Mouse (Mus musculus): ENCODE measurements around the gene Gm14214.

DNA sequence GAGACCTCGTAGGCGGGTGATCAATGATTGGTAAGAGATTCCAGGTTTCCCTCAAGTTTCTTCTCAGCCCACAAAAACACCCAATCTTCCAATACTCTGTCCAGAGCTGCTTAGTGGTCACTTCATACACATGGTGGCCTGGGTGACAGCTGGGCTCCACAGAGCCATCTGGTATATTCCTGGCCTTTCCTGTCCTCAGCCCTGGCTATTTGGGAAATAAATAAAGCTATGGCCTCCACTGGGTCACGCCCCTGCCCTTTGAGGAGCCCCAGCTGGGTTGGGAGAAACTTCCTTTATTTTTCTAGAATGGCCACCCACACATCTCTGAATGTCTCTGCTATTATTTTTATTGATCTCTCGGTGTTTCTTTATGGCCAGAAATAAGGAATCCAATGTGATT, 46.4 kb downstream of the Gm14214 start:
- TF ChIP-seq CTCF (IDR thresholded peaks at IDR 0.05; ENCODE audit: low read depth, low read length): no peak
- no peak for TF ChIP-seq POLR2A (IDR thresholded peaks at IDR 0.05; ENCODE audit: extremely low read depth, insufficient read depth, low read length)

Data from liver, adult 2 months (tissue).